Mouse (Mus musculus) mature B cell (primary cell): ENCODE results near the gene Lpo.

Source experiments
- in situ Hi-C: fragments of 300-500 bp; cut with MboI; formaldehyde crosslinking; loops from 2 replicates; pipeline ENCODE4 v1.14.3; 2019

Lpo gene

GRCm38 (mm10) chr11:87758957-87759608 lies 69.0 kb downstream of the Lpo start:
- in situ Hi-C loops = loop anchor here (10.0 kb wide), 1 partner anchor 314 kb away; no protein-coding TSS in a partner anchor

- in situ Hi-C loops = loop anchor here (10.0 kb wide), 1 partner anchor 314 kb away; no protein-coding TSS in a partner anchor
Observed at GRCm38 (mm10) chr11:87758161-87758911, 69.8 kb downstream of the Lpo start.

GRCm38 (mm10) chr11:87757001-87757954 lies 70.8 kb downstream of the Lpo start:
- in situ Hi-C loops = loop anchor here (10.0 kb wide), 1 partner anchor 312 kb away; no protein-coding TSS in a partner anchor
